Mouse (Mus musculus) layer of hippocampus, postnatal 25 days (tissue): Measurements from ENCODE around the gene Zfp143. TPM values are rescaled to one million over a fixed set of nuclear protein-coding genes. Genes with fewer than 3 reads are reported as not detected.
A peak's percentile ranks its signal among the peaks of the same experiment; 100 is the strongest.
"Not testable (repeated sequence)": the region's sequence is repeated elsewhere in the genome, so short reads cannot be mapped to it uniquely, and the experiment has no call there.

Experiments used
- DNase-seq, 2 experiments: peaks; one replicate each; pipeline ENCODE4 v3.0.0; 2022; ENCODE audit warnings: mixed read lengths in 2 of 2, low spot score in 1 of 2; ENCODE audit errors: extremely low spot score in 1 of 2
- total RNA-seq, 2 experiments: library from RNA; stranded (reverse); gene quantifications; 2 replicates each; pipeline ENCODE4 v1.2.3; 2021

Zfp143 gene
- total RNA-seq, 2 experiments from 2014 or later: 11.1 to 12.0 TPM

GRCm38 (mm10) chr7:110091670-110092069, 30.7 kb downstream of the Zfp143 start:
- DNase-seq: no peak

- no peak for DNase-seq
Observed at GRCm38 (mm10) chr7:110096332-110096731, 35.3 kb downstream of the Zfp143 start.

- no peak for DNase-seq
Observed at GRCm38 (mm10) chr7:110097106-110097793, 36.2 kb downstream of the Zfp143 start.

GRCm38 (mm10) chr7:110100854-110101253, 39.8 kb downstream of the Zfp143 start:
- DNase-seq: no peak

- DNase-seq: no peak
Observed at GRCm38 (mm10) chr7:110101266-110101665, 40.2 kb downstream of the Zfp143 start.

- no peak for DNase-seq
Observed at GRCm38 (mm10) chr7:110105041-110105440, 44.0 kb downstream of the Zfp143 start.

GRCm38 (mm10) chr7:110106633-110107032, 45.6 kb downstream of the Zfp143 start:
- no peak for DNase-seq

GRCm38 (mm10) chr7:110108524-110108923, 47.5 kb downstream of the Zfp143 start:
- not testable (repeated sequence) for DNase-seq

- peak in 1 of 2 experiments; percentile 39 for DNase-seq
Observed at GRCm38 (mm10) chr7:110108967-110109610, 48.1 kb downstream of the Zfp143 start.

- peak; percentile 26 to 29 for DNase-seq
Observed at GRCm38 (mm10) chr7:110110061-110110656, 49.1 kb downstream of the Zfp143 start.

GRCm38 (mm10) chr7:110114699-110115098, 53.7 kb downstream of the Zfp143 start:
- no peak for DNase-seq

GRCm38 (mm10) chr7:110116731-110117291, 55.8 kb downstream of the Zfp143 start:
- no peak for DNase-seq

GRCm38 (mm10) chr7:110118448-110118847, 57.4 kb downstream of the Zfp143 start:
- no peak for DNase-seq

- DNase-seq: no peak
Observed at GRCm38 (mm10) chr7:110120157-110120784, 59.3 kb downstream of the Zfp143 start.

- no peak for DNase-seq
Observed at GRCm38 (mm10) chr7:110121162-110121515, 60.1 kb downstream of the Zfp143 start.

- peak; percentile 93 to 97 for DNase-seq
Observed at GRCm38 (mm10) chr7:110121516-110122288, 60.7 kb downstream of the Zfp143 start, which contains the start of gene Wee1. Gene Wee1, plus strand, starts transcription at chr7:110122046.

GRCm38 (mm10) chr7:110122289-110122564, 61.2 kb downstream of the Zfp143 start:
- DNase-seq: no peak

GRCm38 (mm10) chr7:110122565-110123422, 61.8 kb downstream of the Zfp143 start:
- DNase-seq: peak; percentile 25 to 52

- DNase-seq: no peak
Observed at GRCm38 (mm10) chr7:110123844-110124555, 63.0 kb downstream of the Zfp143 start.
